Mouse (Mus musculus): Measurements from ENCODE around the gene Ppp6r3. TPM values are rescaled to one million over a fixed set of nuclear protein-coding genes. Genes with fewer than 3 reads are reported as not detected.

The Ppp6r3 gene
- polyA plus RNA-seq, 1 experiment from 2014 or later = 64.2 TPM

GRCm38 (mm10) chr19:3467574-3467973 lies 108.0 kb downstream of the Ppp6r3 start:
- Histone ChIP-seq H3K4me3 (ENCODE audit: low read depth, low read length) (no peak overlapping the region), H3K4me2 (ENCODE audit: low read length) (no peak overlapping the region), H3K4me1 (replicated peaks; ENCODE audit: control insufficient read depth, insufficient read depth, low read length) (no peaks in the 10 kb centered on the region), H3K27me3 (replicated peaks; ENCODE audit: control insufficient read depth, insufficient read depth, low read length) (no peaks in the 10 kb centered on the region), H3K9me3 (ENCODE audit: control insufficient read depth, low read length) (no peaks in the 10 kb centered on the region), H3K36me3 (ENCODE audit: control insufficient read depth, insufficient read depth, low read length) (peaks cover 100% of the 10 kb centered on the region), H3K27ac (ENCODE audit: low read depth) (no peak overlapping the region), H3K9ac (ENCODE audit: low read length) (no peak overlapping the region)
- DNase-seq (ENCODE audit: low spot score) = no peak
- 95% methylated on average over 7 of the region's 7 CpGs for WGBS
- no peak for ATAC-seq (replicated peaks; ENCODE audit: low FRiP score, low TSS enrichment, low read depth)

- H3K4me3 ChIP-seq (ENCODE audit: low read depth, low read length) = no peak overlapping the region
- peaks cover 99% of the 10 kb centered on the region for H3K36me3 ChIP-seq (ENCODE audit: control insufficient read depth, insufficient read depth, low read length)
- H3K9ac ChIP-seq (ENCODE audit: low read length) = no peak overlapping the region
- 96% methylated on average over 3 of the region's 3 CpGs for WGBS
- H3K27ac ChIP-seq (ENCODE audit: low read depth) = no peak overlapping the region
- DNase-seq (ENCODE audit: low spot score) = no peak
- no peak overlapping the region for H3K4me2 ChIP-seq (ENCODE audit: low read length)
- ATAC-seq (replicated peaks; ENCODE audit: low FRiP score, low TSS enrichment, low read depth) = no peak
- no peaks in the 10 kb centered on the region for H3K9me3 ChIP-seq (ENCODE audit: control insufficient read depth, low read length)
- no peaks in the 10 kb centered on the region for H3K4me1 ChIP-seq (replicated peaks; ENCODE audit: control insufficient read depth, insufficient read depth, low read length)
- no peaks in the 10 kb centered on the region for H3K27me3 ChIP-seq (replicated peaks; ENCODE audit: control insufficient read depth, insufficient read depth, low read length)
Measured at GRCm38 (mm10) chr19:3459986-3460385, 115.6 kb downstream of the Ppp6r3 start.

GRCm38 (mm10) chr19:3458331-3459099 lies 117.0 kb downstream of the Ppp6r3 start:
- Histone ChIP-seq H3K4me1 (replicated peaks; ENCODE audit: control insufficient read depth, insufficient read depth, low read length) (no peaks in the 10 kb centered on the region), H3K4me3 (ENCODE audit: low read depth, low read length) (no peak overlapping the region), H3K27me3 (replicated peaks; ENCODE audit: control insufficient read depth, insufficient read depth, low read length) (no peaks in the 10 kb centered on the region), H3K36me3 (ENCODE audit: control insufficient read depth, insufficient read depth, low read length) (peaks cover 98% of the 10 kb centered on the region), H3K27ac (ENCODE audit: low read depth) (no peak overlapping the region), H3K4me2 (ENCODE audit: low read length) (no peak overlapping the region), H3K9me3 (ENCODE audit: control insufficient read depth, low read length) (no peaks in the 10 kb centered on the region), H3K9ac (ENCODE audit: low read length) (no peak overlapping the region)
- no peak for ATAC-seq (replicated peaks; ENCODE audit: low FRiP score, low TSS enrichment, low read depth)
- WGBS = 91% methylated on average over 6 of the region's 6 CpGs
- DNase-seq (ENCODE audit: low spot score) = no peak

GRCm38 (mm10) chr19:3457700-3458099 lies 117.8 kb downstream of the Ppp6r3 start:
- H3K27ac ChIP-seq (ENCODE audit: low read depth) = no peak overlapping the region

GRCm38 (mm10) chr19:3451649-3452048 lies 123.9 kb downstream of the Ppp6r3 start:
- Histone ChIP-seq H3K27me3 (replicated peaks; ENCODE audit: control insufficient read depth, insufficient read depth, low read length) (no peaks in the 10 kb centered on the region), H3K4me1 (replicated peaks; ENCODE audit: control insufficient read depth, insufficient read depth, low read length) (no peaks in the 10 kb centered on the region), H3K9ac (ENCODE audit: low read length) (no peak overlapping the region), H3K27ac (ENCODE audit: low read depth) (no peak overlapping the region), H3K36me3 (ENCODE audit: control insufficient read depth, insufficient read depth, low read length) (peaks cover 38% of the 10 kb centered on the region), H3K4me3 (ENCODE audit: low read depth, low read length) (no peak overlapping the region), H3K9me3 (ENCODE audit: control insufficient read depth, low read length) (no peaks in the 10 kb centered on the region), H3K4me2 (ENCODE audit: low read length) (no peak overlapping the region)
- 59% methylated on average over 6 of the region's 6 CpGs for WGBS
- DNase-seq (ENCODE audit: low spot score) (no peak), ATAC-seq (replicated peaks; ENCODE audit: low FRiP score, low TSS enrichment, low read depth) (no peak)

More at GRCm38 (mm10) chr19:3457700-3458099, 117.8 kb downstream of the Ppp6r3 start:
- Histone ChIP-seq H3K27me3 (replicated peaks; ENCODE audit: control insufficient read depth, insufficient read depth, low read length) (no peaks in the 10 kb centered on the region), H3K36me3 (ENCODE audit: control insufficient read depth, insufficient read depth, low read length) (peaks cover 97% of the 10 kb centered on the region), H3K4me1 (replicated peaks; ENCODE audit: control insufficient read depth, insufficient read depth, low read length) (no peaks in the 10 kb centered on the region), H3K9me3 (ENCODE audit: control insufficient read depth, low read length) (no peaks in the 10 kb centered on the region), H3K4me3 (ENCODE audit: low read depth, low read length) (no peak overlapping the region), H3K4me2 (ENCODE audit: low read length) (no peak overlapping the region), H3K9ac (ENCODE audit: low read length) (no peak overlapping the region)
- no peak for DNase-seq (ENCODE audit: low spot score)
- 95% methylated on average over 4 of the region's 4 CpGs for WGBS
- no peak for ATAC-seq (replicated peaks; ENCODE audit: low FRiP score, low TSS enrichment, low read depth)

GRCm38 (mm10) chr19:3451170-3451569 lies 124.4 kb downstream of the Ppp6r3 start:
- H3K36me3 ChIP-seq (ENCODE audit: control insufficient read depth, insufficient read depth, low read length) = peaks cover 33% of the 10 kb centered on the region
- H3K27ac ChIP-seq (ENCODE audit: low read depth) = no peak overlapping the region
- no peaks in the 10 kb centered on the region for H3K27me3 ChIP-seq (replicated peaks; ENCODE audit: control insufficient read depth, insufficient read depth, low read length)
- DNase-seq (ENCODE audit: low spot score) (peak; percentile 75), ATAC-seq (replicated peaks; ENCODE audit: low FRiP score, low TSS enrichment, low read depth) (peak; percentile 61; the same call in 1 of the 2 replicates)
- H3K4me3 ChIP-seq (ENCODE audit: low read depth, low read length) = no peak overlapping the region
- H3K4me2 ChIP-seq (ENCODE audit: low read length) = no peak overlapping the region
- H3K9ac ChIP-seq (ENCODE audit: low read length) = no peak overlapping the region
- 22% methylated on average over 6 of the region's 6 CpGs for WGBS
- no peaks in the 10 kb centered on the region for H3K4me1 ChIP-seq (replicated peaks; ENCODE audit: control insufficient read depth, insufficient read depth, low read length)
- no peaks in the 10 kb centered on the region for H3K9me3 ChIP-seq (ENCODE audit: control insufficient read depth, low read length)

GRCm38 (mm10) chr19:3450714-3451113 lies 124.8 kb downstream of the Ppp6r3 start:
- ATAC-seq (replicated peaks; ENCODE audit: low FRiP score, low TSS enrichment, low read depth) = no peak
- Histone ChIP-seq H3K4me2 (ENCODE audit: low read length) (no peak overlapping the region), H3K27me3 (replicated peaks; ENCODE audit: control insufficient read depth, insufficient read depth, low read length) (no peaks in the 10 kb centered on the region), H3K9ac (ENCODE audit: low read length) (no peak overlapping the region), H3K36me3 (ENCODE audit: control insufficient read depth, insufficient read depth, low read length) (peaks cover 28% of the 10 kb centered on the region), H3K27ac (ENCODE audit: low read depth) (no peak overlapping the region), H3K9me3 (ENCODE audit: control insufficient read depth, low read length) (no peaks in the 10 kb centered on the region), H3K4me3 (ENCODE audit: low read depth, low read length) (no peak overlapping the region), H3K4me1 (replicated peaks; ENCODE audit: control insufficient read depth, insufficient read depth, low read length) (no peaks in the 10 kb centered on the region)
- DNase-seq (ENCODE audit: low spot score) = no peak
- WGBS = 89% methylated on average over 3 of the region's 3 CpGs

- WGBS = 70% methylated on average over 3 of the region's 3 CpGs
- DNase-seq (ENCODE audit: low spot score) (no peak), ATAC-seq (replicated peaks; ENCODE audit: low FRiP score, low TSS enrichment, low read depth) (no peak)
- Histone ChIP-seq H3K9me3 (ENCODE audit: control insufficient read depth, low read length) (no peaks in the 10 kb centered on the region), H3K27me3 (replicated peaks; ENCODE audit: control insufficient read depth, insufficient read depth, low read length) (no peaks in the 10 kb centered on the region), H3K27ac (ENCODE audit: low read depth) (no peak overlapping the region), H3K9ac (ENCODE audit: low read length) (no peak overlapping the region), H3K4me3 (ENCODE audit: low read depth, low read length) (no peak overlapping the region), H3K4me2 (ENCODE audit: low read length) (no peak overlapping the region), H3K4me1 (replicated peaks; ENCODE audit: control insufficient read depth, insufficient read depth, low read length) (no peaks in the 10 kb centered on the region), H3K36me3 (ENCODE audit: control insufficient read depth, insufficient read depth, low read length) (peaks cover 14% of the 10 kb centered on the region; the same call in 1 of the 2 replicates)
Measured at GRCm38 (mm10) chr19:3449248-3449647, 126.3 kb downstream of the Ppp6r3 start.

- Histone ChIP-seq H3K4me1 (replicated peaks; ENCODE audit: control insufficient read depth, insufficient read depth, low read length) (no peaks in the 10 kb centered on the region), H3K9ac (ENCODE audit: low read length) (no peak overlapping the region), H3K27ac (ENCODE audit: low read depth) (no peak overlapping the region), H3K4me3 (ENCODE audit: low read depth, low read length) (no peak overlapping the region), H3K27me3 (replicated peaks; ENCODE audit: control insufficient read depth, insufficient read depth, low read length) (no peaks in the 10 kb centered on the region), H3K9me3 (ENCODE audit: control insufficient read depth, low read length) (no peaks in the 10 kb centered on the region), H3K36me3 (ENCODE audit: control insufficient read depth, insufficient read depth, low read length) (no peaks in the 10 kb centered on the region), H3K4me2 (ENCODE audit: low read length) (no peak overlapping the region)
- WGBS = 49% methylated on average over 3 of the region's 3 CpGs
- no peak for DNase-seq (ENCODE audit: low spot score)
- ATAC-seq (replicated peaks; ENCODE audit: low FRiP score, low TSS enrichment, low read depth) = no peak
Measured at GRCm38 (mm10) chr19:3447348-3447747, 128.2 kb downstream of the Ppp6r3 start.

Data from intestine, embryonic 14.5 days (tissue).